In genomic region chr6:31937146-31937545, GRCm38 (mm10) we compare ENCODE assay signal across 23 mouse cellular contexts.
DNase-seq lines count a peak whose midpoint lies in the region; ATAC-seq lines count a peak whose summit lies in the region.
"Had no signal": no experiment of that assay in that cellular context is flagged by ENCODE, and none has a peak within 500 bp of the region (broad histone marks: within the 10 kb centered on the region; RNA-seq: fewer than 3 reads in every experiment).

No protein-coding gene starts in this region.

- no peaks in the 10 kb centered on the region for H3K27me3 ChIP-seq in hindbrain, embryonic 14.5 days (ENCODE audit: control insufficient read depth, insufficient read depth, low read length)
- H3K27me3 ChIP-seq in hindbrain, embryonic 11.5 days (ENCODE audit: control insufficient read depth, insufficient read depth, low read length), result no peaks in the 10 kb centered on the region; the same call in 1 of the 2 replicates
- no peaks in the 10 kb centered on the region for H3K27me3 ChIP-seq in midbrain, embryonic 11.5 days (ENCODE audit: control insufficient read depth, insufficient read depth, low read length)
- H3K27me3 ChIP-seq in midbrain, embryonic 16.5 days (ENCODE audit: control insufficient read depth, insufficient read depth, low read depth, low read length), result peaks cover 2% of the 10 kb centered on the region; the same call in 1 of the 2 replicates
- H3K27me3 ChIP-seq: Patski had no signal

- H3K9me3 ChIP-seq in hindbrain, embryonic 14.5 days (ENCODE audit: control insufficient read depth, low read length), result no peaks in the 10 kb centered on the region
- H3K9me3 ChIP-seq in hindbrain, embryonic 11.5 days (ENCODE audit: control insufficient read depth, low read length), result no peaks in the 10 kb centered on the region
- no peaks in the 10 kb centered on the region for H3K9me3 ChIP-seq in midbrain, embryonic 11.5 days (ENCODE audit: control insufficient read depth, low read length)
- H3K9me3 ChIP-seq in midbrain, embryonic 16.5 days (replicated peaks; ENCODE audit: control insufficient read depth, low read length, poor library complexity, severe bottlenecking), result no peaks in the 10 kb centered on the region
- H3K9me3 ChIP-seq: forebrain, embryonic 13.5 days; limb, embryonic 13.5 days; liver, embryonic 12.5 days; midbrain, embryonic 10.5 days had no signal

- ATAC-seq in hindbrain, embryonic 14.5 days (ENCODE audit: low FRiP score), result no peak
- no peak for ATAC-seq in hindbrain, embryonic 11.5 days (ENCODE audit: low FRiP score)
- no peak for ATAC-seq in midbrain, embryonic 11.5 days (ENCODE audit: low FRiP score)
- ATAC-seq in midbrain, embryonic 16.5 days, result no peak
- ATAC-seq: activated CD4-positive, CD25-positive, alpha-beta regulatory T cell, adult 4 months; forebrain, embryonic 13.5 days; liver, embryonic 12.5 days; Patski had no signal

- no peak overlapping the region for H3K4me3 ChIP-seq in hindbrain, embryonic 14.5 days (replicated peaks; ENCODE audit: low read length)
- no peak overlapping the region for H3K4me3 ChIP-seq in hindbrain, embryonic 11.5 days (ENCODE audit: low read depth, low read length)
- no peak overlapping the region for H3K4me3 ChIP-seq in midbrain, embryonic 11.5 days (ENCODE audit: low read depth, low read length)
- no peak overlapping the region for H3K4me3 ChIP-seq in midbrain, embryonic 16.5 days (ENCODE audit: low read depth, low read length)
- H3K4me3 ChIP-seq: forebrain, embryonic 13.5 days; heart, adult 2 months; limb, embryonic 13.5 days; liver, embryonic 12.5 days; midbrain, embryonic 10.5 days had no signal

- H3K4me2 ChIP-seq in hindbrain, embryonic 14.5 days (replicated peaks), result no peak overlapping the region
- no peak overlapping the region for H3K4me2 ChIP-seq in hindbrain, embryonic 11.5 days (replicated peaks; ENCODE audit: low read depth, low read length)
- H3K4me2 ChIP-seq in midbrain, embryonic 11.5 days, result no peak overlapping the region
- no peak overlapping the region for H3K4me2 ChIP-seq in midbrain, embryonic 16.5 days (ENCODE audit: low read length)
- H3K4me2 ChIP-seq: forebrain, embryonic 13.5 days; limb, embryonic 13.5 days; liver, embryonic 12.5 days had no signal

- WGBS in hindbrain, embryonic 14.5 days, result 67% methylated on average over 12 of the region's 12 CpGs
- 77% methylated on average over 12 of the region's 12 CpGs for WGBS in hindbrain, embryonic 11.5 days
- 89% methylated on average over 12 of the region's 12 CpGs for WGBS in midbrain, embryonic 11.5 days
- 87% methylated on average over 12 of the region's 12 CpGs for WGBS in midbrain, embryonic 16.5 days

- no peak for DNase-seq in hindbrain, embryonic 14.5 days (ENCODE audit: low spot score)
- DNase-seq in hindbrain, embryonic 11.5 days (ENCODE audit: low spot score), result no peak
- peak; percentile 78 for DNase-seq in midbrain, embryonic 11.5 days (ENCODE audit: low spot score, missing footprints)
- peak; percentile 65 for DNase-seq in ZHBTc4 (ENCODE audit: low read depth, low spot score)
- DNase-seq in adrenal gland, postnatal 25 days, result peak; percentile 4
- DNase-seq in B cell, adult 2 months, result no peak
- DNase-seq: cerebellum, adult 9-10 months; gastrocnemius, postnatal 10 days; heart, adult 2 months; kidney, adult 18-20 months; kidney, postnatal 10 days; lung, adult 18-20 months; lung, postnatal 10 days; retina, postnatal 1 day; right cerebral cortex, postnatal 25 days; spleen, adult 18-20 months had no signal

- H3K9ac ChIP-seq in hindbrain, embryonic 14.5 days, result no peak overlapping the region
- H3K9ac ChIP-seq in hindbrain, embryonic 11.5 days (ENCODE audit: low read depth, low read length), result no peak overlapping the region
- H3K9ac ChIP-seq in midbrain, embryonic 11.5 days (ENCODE audit: low read length), result no peak overlapping the region
- H3K9ac ChIP-seq in midbrain, embryonic 16.5 days (ENCODE audit: low read depth, low read length), result no peak overlapping the region
- H3K9ac ChIP-seq: forebrain, embryonic 13.5 days; limb, embryonic 13.5 days; liver, embryonic 12.5 days had no signal

- H3K36me3 ChIP-seq in hindbrain, embryonic 14.5 days (replicated peaks; ENCODE audit: control insufficient read depth, insufficient read depth), result no peaks in the 10 kb centered on the region
- H3K36me3 ChIP-seq in hindbrain, embryonic 11.5 days (ENCODE audit: control insufficient read depth, insufficient read depth, low read length), result no peaks in the 10 kb centered on the region
- H3K36me3 ChIP-seq in midbrain, embryonic 11.5 days (ENCODE audit: control insufficient read depth, insufficient read depth, low read length), result no peaks in the 10 kb centered on the region
- no peaks in the 10 kb centered on the region for H3K36me3 ChIP-seq in midbrain, embryonic 16.5 days (ENCODE audit: control insufficient read depth, insufficient read depth, low read length)
- H3K36me3 ChIP-seq: limb, embryonic 13.5 days; liver, embryonic 12.5 days; midbrain, embryonic 10.5 days had no signal

- peak overlapping the region; percentile 6; the same call in 1 of the 2 replicates for H3K27ac ChIP-seq in hindbrain, embryonic 14.5 days
- H3K27ac ChIP-seq in hindbrain, embryonic 11.5 days (ENCODE audit: low read depth, low read length), result no peak overlapping the region
- H3K27ac ChIP-seq in midbrain, embryonic 11.5 days (ENCODE audit: low read depth, low read length), result no peak overlapping the region
- no peak overlapping the region for H3K27ac ChIP-seq in midbrain, embryonic 16.5 days (ENCODE audit: low read length)
- H3K27ac ChIP-seq: forebrain, embryonic 13.5 days; heart, adult 2 months; limb, embryonic 13.5 days; liver, embryonic 12.5 days; midbrain, embryonic 10.5 days had no signal

- H3K4me1 ChIP-seq in hindbrain, embryonic 14.5 days (replicated peaks; ENCODE audit: control insufficient read depth, insufficient read depth, low read length), result peaks cover 10% of the 10 kb centered on the region; the same call in 1 of the 2 replicates
- H3K4me1 ChIP-seq in hindbrain, embryonic 11.5 days (replicated peaks; ENCODE audit: control insufficient read depth, insufficient read depth, low read length), result peaks cover 5% of the 10 kb centered on the region
- peaks cover 11% of the 10 kb centered on the region for H3K4me1 ChIP-seq in midbrain, embryonic 11.5 days (ENCODE audit: control insufficient read depth, insufficient read depth, low read length)
- peaks cover 12% of the 10 kb centered on the region; the same call in 1 of the 2 replicates for H3K4me1 ChIP-seq in midbrain, embryonic 16.5 days (ENCODE audit: control insufficient read depth, insufficient read depth, low read length)
- H3K4me1 ChIP-seq: liver, embryonic 12.5 days had no signal

Comparison
In these comparisons a context has a peak if more than half of its experiments do, and no peak if none do; other contexts are left out.
1. DNase-seq: peak in midbrain, embryonic 11.5 days (single experiment), ZHBTc4 (single experiment) and adrenal gland, postnatal 25 days (single experiment); none in hindbrain, embryonic 14.5 days (single experiment), hindbrain, embryonic 11.5 days (single experiment) and B cell, adult 2 months (0 of 2).